Mouse (Mus musculus): ENCODE data around the gene Tmc4. TPM values are rescaled to one million over a fixed set of nuclear protein-coding genes. Genes with fewer than 3 reads are reported as not detected.

The Tmc4 gene
- total RNA-seq, 2 experiments from 2014 or later: 2.4 to 11.0 TPM

DNA sequence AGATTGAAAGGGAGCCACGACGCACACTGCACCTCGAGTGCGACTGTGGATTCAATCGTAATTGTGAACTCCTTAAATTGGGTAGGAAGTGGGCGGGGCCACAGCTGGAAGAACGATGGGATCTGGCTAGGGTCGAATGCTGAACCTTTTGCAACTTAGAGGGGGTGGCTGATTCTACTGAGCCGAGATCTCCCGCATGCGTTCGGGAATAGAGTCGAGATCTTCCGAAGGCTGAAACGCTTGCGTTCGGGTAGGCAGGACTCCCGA is 16.4 kb upstream of the Tmc4 start:
- intact Hi-C loops (cut with DNase I): loop anchor here (10.0 kb wide), 2 partner anchors 451 to 1371 kb away; partner anchors contain the start of gene U2af2
- no peak for DNase-seq (ENCODE audit: low spot score in 2 of 2)

DNA sequence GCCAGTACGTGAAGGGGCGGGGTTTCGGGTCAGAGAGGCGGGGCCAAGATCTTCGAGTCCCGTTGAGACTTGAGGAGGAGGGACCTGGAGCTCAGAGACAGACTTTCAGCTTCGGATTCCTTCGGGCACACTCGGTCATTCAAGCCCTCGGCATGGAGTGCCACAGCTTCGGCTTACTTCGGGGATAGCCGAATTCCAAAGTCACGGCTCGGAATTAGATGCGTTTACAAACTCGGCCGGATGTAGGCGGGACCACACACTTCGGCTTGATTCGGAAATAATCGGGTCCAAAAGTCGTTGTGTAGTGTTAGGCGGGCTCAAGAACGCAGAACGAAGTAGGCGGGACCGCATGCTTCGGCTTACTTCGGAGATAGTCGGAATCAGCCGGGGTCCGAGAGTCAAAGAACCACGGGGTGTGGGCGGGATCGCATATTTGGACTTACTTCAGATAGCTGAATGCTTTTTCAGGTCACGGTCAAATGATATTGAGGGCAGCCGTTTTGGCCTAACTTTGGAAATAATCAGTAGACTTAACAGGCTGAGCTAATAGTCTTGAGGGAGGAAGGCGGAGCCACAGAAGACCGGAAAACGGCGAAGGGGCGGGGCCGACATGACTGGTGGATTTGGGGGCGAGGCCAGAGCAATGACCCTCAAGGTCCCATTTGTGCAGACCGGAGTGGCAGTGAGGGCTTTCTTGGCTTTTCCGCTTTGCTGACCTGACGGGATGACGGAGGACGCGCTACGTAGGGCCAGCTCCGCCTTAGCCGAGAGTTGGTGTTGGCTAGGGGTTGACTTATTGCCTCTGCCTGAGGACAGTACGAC is 15.8 kb upstream of the Tmc4 start, which contains the start of gene Mboat7:
Gene Mboat7 (minus strand): TSS at position 537 of the 822 bp plus-strand sequence.
- DNase-seq (ENCODE audit: low spot score in 2 of 2): peak; percentile 95 to 97
- intact Hi-C loops (cut with DNase I): loop anchor here (10.0 kb wide), 2 partner anchors 452 to 1372 kb away; partner anchors contain the start of gene U2af2

DNA sequence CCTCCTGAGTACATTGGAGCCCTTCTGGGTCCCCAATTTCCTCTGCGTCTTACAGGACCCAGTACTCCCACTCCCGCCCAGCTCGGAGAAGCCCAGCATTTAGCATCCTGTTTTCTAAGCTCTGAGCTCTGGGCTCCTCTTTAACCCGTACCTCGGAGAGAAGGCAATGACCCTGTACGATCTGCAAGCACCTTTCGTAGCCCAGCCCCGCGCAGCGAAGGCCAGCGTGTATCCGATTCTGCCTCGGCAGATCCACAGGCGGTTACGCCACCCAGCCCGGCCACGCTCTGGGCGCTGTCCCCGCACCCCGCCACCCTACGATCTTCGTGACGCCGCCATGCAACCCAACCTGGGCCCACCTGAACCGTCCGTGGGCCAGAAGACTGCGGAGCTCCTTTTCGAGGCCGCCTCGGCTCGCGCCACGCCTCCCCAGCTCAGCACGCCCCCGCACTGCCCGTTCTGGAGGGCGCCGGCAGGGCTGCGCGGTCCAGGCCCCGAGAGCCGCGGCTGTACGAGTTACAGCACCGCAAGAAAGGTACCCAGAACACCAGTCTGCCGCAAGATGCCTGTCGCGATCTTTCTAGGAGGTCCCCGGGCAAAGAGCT is 15.1 kb upstream of the Tmc4 start, which contains the start of gene Tsen34:
Gene Tsen34 (plus strand): TSS at position 482 of the 605 bp plus-strand sequence.
- DNase-seq (ENCODE audit: low spot score in 2 of 2): no peak
- intact Hi-C loops (cut with DNase I): loop anchor here (10.0 kb wide), 2 partner anchors 452 to 1372 kb away; partner anchors contain the start of gene U2af2

DNA sequence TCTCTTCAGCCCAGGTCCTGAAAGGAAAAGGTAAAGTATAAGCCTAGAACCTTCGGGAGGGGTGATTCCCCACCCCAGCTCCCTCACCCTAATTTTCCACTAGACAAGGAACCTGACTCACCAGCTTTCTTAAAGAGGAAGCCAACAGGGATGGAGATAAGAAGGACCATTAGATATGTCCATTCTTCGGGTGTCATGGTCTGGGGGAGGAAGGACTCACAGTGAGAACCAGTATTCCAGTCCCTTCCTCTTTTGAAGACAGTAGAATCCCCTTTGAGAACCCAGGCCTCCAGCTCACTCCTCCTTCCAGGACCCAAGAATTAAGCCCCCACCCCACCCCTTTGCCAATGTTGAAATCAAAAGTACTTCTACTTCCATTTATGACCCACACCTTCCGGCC is 14.6 kb upstream of the Tmc4 start:
- intact Hi-C loops (cut with DNase I): loop anchor here (10.0 kb wide), 2 partner anchors 453 to 1373 kb away; partner anchors contain the start of gene U2af2
- no peak for DNase-seq (ENCODE audit: low spot score in 2 of 2)

DNA sequence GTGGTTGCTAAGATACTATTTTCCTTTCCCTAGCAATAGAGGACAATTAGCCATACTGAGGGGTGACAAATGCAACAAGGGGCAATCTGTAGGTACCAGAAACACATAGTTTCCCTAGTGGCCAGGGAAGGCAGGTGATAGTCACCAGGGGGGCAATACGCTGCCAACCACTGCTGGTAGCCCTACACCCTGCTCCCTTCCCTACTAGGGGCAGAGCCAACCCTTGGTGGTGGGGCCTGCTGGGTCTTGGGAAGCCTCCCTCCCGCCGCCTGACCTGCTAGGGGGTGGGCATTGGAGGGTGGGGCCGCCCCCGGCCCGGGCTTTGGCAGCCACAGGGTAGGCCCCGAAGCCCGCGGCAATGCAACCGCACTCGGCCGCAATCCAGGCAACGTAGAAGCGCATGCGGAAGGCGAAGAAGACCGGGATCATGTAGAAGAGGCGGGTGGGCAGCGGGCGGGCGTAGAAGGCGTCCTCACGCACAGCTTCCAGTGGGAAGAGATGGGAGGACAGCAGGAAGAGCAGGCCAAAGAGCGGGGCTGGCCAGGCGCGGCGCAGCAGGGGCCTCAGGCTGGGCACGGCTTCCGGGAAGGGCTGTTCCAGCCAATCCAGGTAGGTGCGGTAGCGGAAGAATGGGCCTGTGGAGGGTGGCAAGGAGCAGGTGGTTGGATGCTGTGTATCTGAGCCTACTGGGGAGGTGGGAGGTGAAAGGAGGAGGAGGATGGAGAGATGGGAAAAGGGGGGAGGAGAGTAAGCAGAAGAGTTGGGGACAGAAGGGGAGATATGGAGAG is 8.2 kb upstream of the Tmc4 start:
- no peak for DNase-seq (ENCODE audit: low spot score in 2 of 2)
- intact Hi-C loops (cut with DNase I): no loop called here

DNA sequence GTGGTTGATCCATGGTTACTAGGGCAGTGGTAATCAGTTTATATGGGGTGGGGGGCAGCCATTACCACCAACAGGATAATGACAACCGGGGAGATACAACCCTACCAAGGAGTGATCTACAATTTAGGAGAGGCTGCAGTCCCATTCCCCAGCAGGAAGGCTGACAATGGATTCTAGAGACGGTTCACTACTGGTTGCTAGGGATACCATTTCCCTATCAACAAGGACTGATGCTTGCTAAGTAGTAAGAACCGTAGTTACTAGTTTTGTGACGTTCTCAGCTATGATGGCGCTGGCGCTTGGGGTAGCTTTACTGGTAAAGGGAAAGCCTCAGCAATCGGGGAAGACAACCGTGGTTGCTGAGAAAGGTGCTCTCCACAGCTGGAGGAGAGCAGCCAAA is 7.3 kb upstream of the Tmc4 start:
- DNase-seq (ENCODE audit: low spot score in 2 of 2): no peak
- intact Hi-C loops (cut with DNase I): no loop called here

DNA sequence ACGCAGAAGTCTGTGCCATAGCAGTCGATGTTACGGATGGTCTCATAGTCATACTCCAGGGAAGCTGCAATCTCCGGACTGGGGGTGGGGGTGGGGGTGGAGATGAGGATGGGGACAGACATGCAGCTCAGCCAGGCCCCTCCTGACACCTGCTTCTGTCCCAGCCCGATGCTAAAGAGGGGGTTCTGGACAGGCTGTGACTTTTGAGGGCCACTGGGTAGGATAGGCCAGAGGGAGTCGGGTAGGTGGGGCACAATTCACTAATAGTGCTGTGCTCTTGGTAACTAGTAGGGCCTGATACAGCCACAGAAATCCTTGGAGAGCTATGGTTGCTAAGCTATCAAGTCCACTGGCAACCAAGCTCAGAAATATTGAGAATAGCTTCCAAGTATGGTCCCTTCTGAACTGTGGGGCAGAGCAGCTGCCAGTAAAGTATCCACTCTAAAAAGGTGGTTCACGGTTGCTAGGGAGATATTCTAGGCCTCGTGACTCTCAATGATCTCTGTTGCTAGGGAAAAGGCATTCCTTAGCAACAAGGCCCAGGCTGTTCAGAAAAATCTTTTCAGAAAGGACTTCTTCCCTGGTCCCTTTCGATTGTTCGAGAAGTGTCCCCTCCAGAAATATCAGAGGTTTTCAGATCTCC is 6.7 kb upstream of the Tmc4 start:
- DNase-seq (ENCODE audit: low spot score in 2 of 2): no peak
- intact Hi-C loops (cut with DNase I): no loop called here

DNA sequence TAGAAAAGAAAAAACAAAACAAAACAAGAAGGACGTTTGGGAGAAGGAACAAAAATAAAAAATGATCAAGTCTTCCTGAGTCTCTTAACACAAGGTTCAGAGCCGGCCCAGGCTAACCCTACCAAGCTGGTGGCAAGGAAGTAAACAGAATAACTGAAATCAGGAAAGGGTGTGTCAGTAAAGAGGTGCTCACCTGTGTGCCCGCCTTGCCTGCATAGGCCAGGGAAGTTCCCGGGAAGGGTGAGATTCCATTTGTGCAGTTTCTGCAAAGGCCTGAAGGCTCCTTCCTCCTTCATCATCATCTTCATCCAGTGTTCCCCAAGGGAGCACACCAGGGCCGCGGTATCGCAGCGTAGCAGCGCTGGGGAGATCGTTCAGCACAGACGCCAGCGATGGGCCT is 982 bp downstream of the Tmc4 start:
- intact Hi-C loops (cut with DNase I): loop anchor here (10.0 kb wide), 2 partner anchors 748 to 798 kb away; no protein-coding TSS in a partner anchor

DNA sequence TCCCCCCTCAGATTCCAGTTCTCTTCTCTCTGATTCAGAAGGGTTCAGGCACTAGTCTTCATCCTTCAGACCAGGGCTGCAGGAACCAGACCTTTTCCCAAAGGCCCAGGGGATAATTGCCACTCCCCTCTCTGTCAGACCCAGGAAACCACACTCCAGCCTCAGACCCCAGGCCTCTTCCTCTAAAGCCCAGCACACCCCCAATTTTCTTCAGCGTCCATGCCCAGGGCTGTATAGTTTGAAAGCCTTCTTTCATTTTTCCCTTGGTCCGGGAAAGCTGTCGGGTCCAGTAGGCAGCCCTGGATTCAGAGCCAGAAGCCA is 2.2 kb downstream of the Tmc4 start:
- intact Hi-C loops (cut with DNase I): loop anchor here (10.0 kb wide), 2 partner anchors 750 to 800 kb away; no protein-coding TSS in a partner anchor
- no peak for DNase-seq (ENCODE audit: low spot score in 2 of 2)

More for the DNA sequence above, 982 bp downstream of the Tmc4 start:
- no peak for DNase-seq (ENCODE audit: low spot score in 2 of 2)

DNA sequence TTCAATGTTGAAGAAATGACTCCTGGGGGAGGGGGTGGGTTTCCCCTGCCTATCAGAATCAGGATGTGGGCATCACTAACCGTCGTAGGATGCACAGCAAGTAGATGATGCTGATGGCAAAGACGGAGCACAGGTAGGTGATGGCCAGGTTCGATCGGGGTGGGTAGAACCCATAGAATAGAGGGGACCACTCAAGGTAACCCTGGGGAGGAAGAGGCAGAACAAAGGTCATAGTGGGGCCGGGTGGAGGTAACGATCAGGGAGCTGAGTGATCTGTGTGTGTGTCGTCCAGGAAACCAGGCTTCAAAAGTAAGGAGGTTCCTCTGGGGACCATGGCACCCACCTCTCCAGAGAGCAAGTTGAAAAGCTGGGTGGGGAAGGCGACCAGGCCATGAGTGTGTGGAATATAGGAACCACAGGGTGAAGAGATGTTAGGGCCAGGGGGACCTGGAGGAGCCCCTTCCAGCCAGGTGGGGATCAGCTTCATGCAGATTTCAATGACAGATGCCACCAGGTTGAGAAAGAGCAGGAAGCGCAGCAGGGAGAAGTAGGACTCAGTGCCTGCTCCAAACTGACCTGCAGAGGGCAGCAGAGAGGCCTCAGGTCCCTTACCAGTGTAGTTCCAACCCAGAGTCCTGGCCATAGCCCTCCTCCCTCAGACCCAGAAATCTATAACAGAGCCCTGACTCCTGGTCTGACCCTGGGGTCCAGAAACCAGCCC is 2.7 kb downstream of the Tmc4 start:
- intact Hi-C loops (cut with DNase I): loop anchor here (10.0 kb wide), 2 partner anchors 750 to 800 kb away; no protein-coding TSS in a partner anchor
- DNase-seq (ENCODE audit: low spot score in 2 of 2): peak; percentile 72 to 79

DNA sequence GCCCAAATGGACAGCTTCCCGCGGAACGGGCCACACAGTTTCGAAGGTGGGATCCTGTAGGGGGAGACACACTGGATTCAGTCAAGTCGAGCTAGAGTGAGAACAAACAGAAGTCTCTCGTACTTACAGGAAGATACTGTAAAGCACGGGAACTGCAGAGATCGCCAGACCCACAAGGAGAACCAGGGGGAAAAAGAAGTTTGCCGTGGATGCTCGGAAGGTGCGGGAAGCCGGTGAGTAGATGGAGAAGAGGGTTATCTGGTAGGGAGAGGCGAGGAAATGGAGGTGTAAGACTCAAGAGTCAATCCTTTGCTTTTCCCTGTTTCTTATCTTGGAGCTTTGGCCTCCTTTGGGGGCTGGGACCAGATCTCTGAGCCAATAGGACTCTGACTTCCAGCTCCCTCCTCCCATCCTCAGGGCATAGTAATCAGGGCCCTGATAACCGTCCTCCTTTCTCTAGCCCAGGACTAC is 10.4 kb downstream of the Tmc4 start:
- DNase-seq (ENCODE audit: low spot score in 2 of 2): no peak
- intact Hi-C loops (cut with DNase I): no loop called here

DNA sequence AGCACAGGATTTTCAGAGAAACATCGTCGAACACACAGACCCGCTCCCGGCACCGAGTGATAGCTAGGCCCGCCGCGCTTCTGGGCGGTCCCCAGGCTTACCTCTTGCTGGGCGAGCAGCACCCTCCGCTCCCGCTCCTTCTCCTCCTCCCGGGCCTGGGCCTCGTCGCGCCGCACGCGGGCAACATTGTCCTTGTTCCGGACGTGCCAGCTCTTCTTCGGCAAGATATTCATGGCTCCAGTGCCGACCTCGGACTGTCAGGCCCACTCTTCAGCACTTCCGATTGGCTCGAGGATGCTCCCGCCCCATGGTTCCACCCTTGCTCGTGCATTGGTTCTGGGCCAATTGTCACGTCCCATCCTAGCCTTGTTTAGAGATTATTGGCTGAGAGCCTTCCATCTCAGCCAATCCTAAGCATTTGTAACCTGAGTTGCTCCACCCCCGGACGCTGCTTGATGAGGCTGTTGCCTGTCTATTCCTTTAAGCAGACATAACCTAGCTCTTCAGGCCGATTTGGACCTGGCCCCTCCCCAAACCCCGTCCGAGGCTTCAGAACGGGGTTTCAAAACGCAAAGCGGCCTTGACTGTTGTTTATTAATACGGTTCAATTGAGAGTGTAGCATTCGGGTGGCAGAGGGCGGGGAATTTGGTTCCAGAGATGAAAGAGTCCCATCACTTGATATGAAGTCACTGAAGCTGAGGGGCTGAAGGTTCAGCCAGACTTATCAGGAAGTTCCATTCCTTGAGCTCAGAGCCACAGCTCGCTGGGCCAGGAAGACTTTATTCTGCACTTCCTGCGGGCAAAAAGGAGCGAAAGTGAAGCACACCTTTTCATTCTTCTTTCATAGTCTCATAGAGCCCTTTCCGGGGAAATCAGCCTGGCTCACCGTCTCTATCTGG is 11.9 kb downstream of the Tmc4 start, which contains the start of gene Leng1:
Gene Leng1 (minus strand): TSS at position 626 of the 900 bp plus-strand sequence.
- intact Hi-C loops (cut with DNase I): loop anchor here (2.0 kb wide), 1 partner anchor 21 kb away; the partner anchor contains the start of gene Cnot3
- peak; percentile 95 to 97 for DNase-seq (ENCODE audit: low spot score in 2 of 2)

DNA sequence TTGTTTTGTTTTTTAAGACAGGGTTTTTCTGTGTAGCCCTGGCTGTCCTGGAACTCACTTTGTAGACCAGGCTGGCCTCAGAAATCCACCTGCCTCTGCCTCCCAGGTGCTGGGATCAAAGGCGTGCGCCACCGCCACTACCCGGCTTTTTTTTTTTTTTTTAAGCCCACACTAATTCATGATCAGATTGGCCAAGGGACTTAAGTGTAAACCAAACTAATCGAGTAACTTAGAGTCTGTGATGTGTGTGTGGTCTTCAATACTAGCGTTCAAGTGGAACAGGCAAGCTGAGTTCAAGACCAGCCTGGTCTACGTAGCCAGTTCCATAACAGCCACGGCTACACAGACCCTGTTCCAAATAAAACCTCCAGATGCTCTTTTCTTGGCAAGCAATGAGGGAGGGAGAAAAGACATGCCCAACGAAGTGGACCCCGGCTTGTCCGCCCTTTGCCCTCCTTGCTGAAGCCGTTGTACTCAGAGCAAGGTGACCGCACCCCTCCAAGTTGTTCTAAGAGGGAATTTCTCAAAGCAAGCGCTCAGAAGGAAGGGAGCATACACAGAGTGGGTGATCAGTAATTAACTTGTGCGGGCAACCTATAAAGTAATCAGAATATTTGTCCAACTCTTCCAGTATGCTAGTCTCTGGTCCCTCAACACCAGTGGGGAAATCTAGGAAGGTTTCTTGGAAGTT is 12.7 kb downstream of the Tmc4 start:
- intact Hi-C loops (cut with DNase I): loop anchor here (2.0 kb wide), 1 partner anchor 20 kb away; the partner anchor contains the start of gene Cnot3
- no peak for DNase-seq (ENCODE audit: low spot score in 2 of 2)

DNA sequence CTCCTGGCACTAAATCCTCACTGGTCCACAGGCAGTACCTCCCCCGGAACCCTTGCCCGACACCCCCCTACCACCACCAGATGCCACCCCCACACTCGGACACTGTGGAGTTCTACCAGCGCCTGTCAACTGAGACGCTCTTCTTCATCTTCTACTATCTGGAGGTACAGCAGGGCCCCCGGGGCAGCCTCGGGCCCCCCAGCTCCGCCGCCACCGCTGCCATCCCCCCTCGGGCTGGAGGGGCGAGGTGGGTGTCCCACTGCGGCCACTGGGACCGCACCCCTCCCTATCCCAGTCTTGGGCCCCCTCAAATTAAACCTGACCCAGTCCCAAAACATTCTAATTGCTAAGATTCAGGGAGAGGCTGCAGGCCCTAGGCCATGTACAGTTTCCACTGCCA is 18.8 kb downstream of the Tmc4 start:
- DNase-seq (ENCODE audit: low spot score in 2 of 2): no peak
- intact Hi-C loops (cut with DNase I): no loop called here

DNA sequence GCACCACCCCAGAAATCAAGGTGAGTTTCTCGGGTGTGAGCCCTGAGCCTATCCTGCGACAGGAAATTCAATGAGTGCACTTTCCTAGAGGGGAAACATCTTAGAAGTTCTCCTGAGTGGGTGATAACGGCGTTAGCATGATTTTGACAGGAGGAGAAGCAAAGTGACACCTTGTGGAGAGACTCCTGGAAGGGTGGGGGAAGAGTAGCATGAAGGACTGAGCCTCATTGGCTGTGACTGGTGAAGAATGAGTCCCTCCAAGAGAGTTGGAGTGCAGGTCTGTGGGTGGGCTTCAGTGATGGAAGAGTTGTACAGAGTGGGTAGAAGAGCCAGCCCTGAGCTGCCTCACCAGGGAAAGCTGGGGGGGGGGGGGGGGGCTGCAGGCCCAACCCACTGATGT is 20.4 kb downstream of the Tmc4 start:
- intact Hi-C loops (cut with DNase I): no loop called here
- DNase-seq (ENCODE audit: low spot score in 2 of 2): no peak

DNA sequence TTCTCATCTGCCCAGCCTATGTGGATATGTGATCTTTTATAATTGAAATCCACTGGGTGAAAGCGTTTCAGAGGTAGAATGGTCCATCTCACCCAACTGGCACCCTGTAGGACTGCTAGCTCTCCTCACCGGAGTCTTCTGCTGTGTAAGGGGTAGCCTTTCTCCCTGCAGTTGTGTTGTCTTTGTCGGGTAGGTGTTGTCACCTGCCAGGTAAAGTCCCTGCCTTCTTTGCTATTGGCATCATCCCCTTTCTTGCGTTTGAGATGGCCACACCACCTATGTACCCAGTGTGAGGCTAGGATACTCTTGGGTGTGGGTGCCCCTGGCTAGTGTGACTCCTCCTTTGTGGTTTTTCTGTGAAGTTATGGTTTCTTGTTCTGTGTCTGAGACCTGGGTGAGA is 30.7 kb downstream of the Tmc4 start:
- intact Hi-C loops (cut with DNase I): loop anchor here (10.0 kb wide), 1 partner anchor 1438 kb away; the partner anchor contains the start of gene Epn1

DNA sequence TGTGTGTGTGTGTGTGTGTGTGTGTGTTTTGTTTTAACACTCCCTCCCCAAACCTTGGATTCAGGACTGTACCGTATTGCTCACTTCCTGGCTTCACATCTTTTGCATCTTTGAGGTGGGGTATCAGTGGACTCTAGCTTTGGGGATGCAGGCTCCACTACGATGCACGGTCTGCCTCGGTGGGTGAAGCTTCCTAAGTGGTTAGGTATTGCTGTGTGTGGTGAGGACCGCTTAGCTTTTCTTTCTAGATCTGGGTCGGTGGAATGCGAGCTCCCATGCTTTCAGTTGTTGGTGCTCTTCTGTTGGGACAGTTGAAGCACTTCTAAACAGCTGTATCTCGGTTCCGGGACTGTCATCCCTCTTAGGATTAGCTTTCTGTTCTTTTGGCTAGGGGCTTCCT is 31.2 kb downstream of the Tmc4 start:
- DNase-seq (ENCODE audit: low spot score in 2 of 2): no peak
- intact Hi-C loops (cut with DNase I): loop anchor here (10.0 kb wide), 1 partner anchor 1439 kb away; the partner anchor contains the start of gene Epn1

More for the DNA sequence above, 30.7 kb downstream of the Tmc4 start:
- no peak for DNase-seq (ENCODE audit: low spot score in 2 of 2)

Data from left cerebral cortex, postnatal 36 days (tissue).